Mouse (Mus musculus) spleen, embryonic (tissue): Measurements from ENCODE around the gene Pdlim5.
"Not testable (repeated sequence)": the region's sequence is repeated elsewhere in the genome, so short reads cannot be mapped to it uniquely, and the experiment has no call there.

ENCODE experiments used
- CTCF ChIA-PET: fragments of 350-600 bp; sonication (Branson Sonifier 250); formaldehyde crosslinking; loops from one replicate; lab custom pipeline; 2022; lab: Charles Lee

The Pdlim5 gene

GRCm38 (mm10) chr3:142395520-142396193 is at the start of gene Pdlim5:
Gene Pdlim5, minus strand, starts transcription at chr3:142395696.
- CTCF ChIA-PET = no interaction called here

- CTCF ChIA-PET = interaction anchor here (1.1 to 2.1 kb wide), 3 partner anchors 16 to 153 kb away, joined by 4 to 7 read pairs (median 6); no protein-coding TSS in a partner anchor
These were observed 48.2 kb upstream of the Pdlim5 start for GRCm38 (mm10) chr3:142443710-142444043.

- CTCF ChIA-PET = interaction anchor here (1.1 to 2.1 kb wide), 3 partner anchors 16 to 153 kb away, joined by 4 to 7 read pairs (median 6); no protein-coding TSS in a partner anchor
These were observed 47.7 kb upstream of the Pdlim5 start for GRCm38 (mm10) chr3:142443006-142443709.

GRCm38 (mm10) chr3:142442161-142442560 is 46.7 kb upstream of the Pdlim5 start:
- CTCF ChIA-PET = interaction anchor here (0.7 to 2.1 kb wide), 2 partner anchors 148 to 1140 kb away, joined by 3 to 7 read pairs; no protein-coding TSS in a partner anchor

- CTCF ChIA-PET = no interaction called here
These were observed 45.6 kb upstream of the Pdlim5 start for GRCm38 (mm10) chr3:142441142-142441541.

GRCm38 (mm10) chr3:142440191-142440590 is 44.7 kb upstream of the Pdlim5 start:
- CTCF ChIA-PET = no interaction called here

- CTCF ChIA-PET = no interaction called here
These were observed 44.1 kb upstream of the Pdlim5 start for GRCm38 (mm10) chr3:142439591-142440093.

GRCm38 (mm10) chr3:142438630-142439029 is 43.1 kb upstream of the Pdlim5 start:
- CTCF ChIA-PET = not testable (repeated sequence)

- CTCF ChIA-PET = no interaction called here
These were observed 41.3 kb upstream of the Pdlim5 start for GRCm38 (mm10) chr3:142436824-142437223.

- CTCF ChIA-PET = no interaction called here
These were observed 40.7 kb upstream of the Pdlim5 start for GRCm38 (mm10) chr3:142436212-142436611.

GRCm38 (mm10) chr3:142434786-142435168 is 39.3 kb upstream of the Pdlim5 start:
- CTCF ChIA-PET = no interaction called here

GRCm38 (mm10) chr3:142434127-142434785 is 38.8 kb upstream of the Pdlim5 start:
- CTCF ChIA-PET = no interaction called here

GRCm38 (mm10) chr3:142431481-142431880 is 36.0 kb upstream of the Pdlim5 start:
- CTCF ChIA-PET = no interaction called here

GRCm38 (mm10) chr3:142430048-142430447 is 34.6 kb upstream of the Pdlim5 start:
- CTCF ChIA-PET = interaction anchor here (0.7 kb wide), 1 partner anchor 102 kb away, joined by 3 read pairs; no protein-coding TSS in a partner anchor

GRCm38 (mm10) chr3:142426806-142427205 is 31.3 kb upstream of the Pdlim5 start:
- CTCF ChIA-PET = interaction anchor here (1.8 kb wide), 1 partner anchor 17 kb away, joined by 6 read pairs; no protein-coding TSS in a partner anchor

GRCm38 (mm10) chr3:142424134-142424533 is 28.6 kb upstream of the Pdlim5 start:
- CTCF ChIA-PET = interaction anchor here (0.5 to 0.6 kb wide), 2 partner anchors 68 to 141 kb away, joined by 3 to 5 read pairs; no protein-coding TSS in a partner anchor

- CTCF ChIA-PET = interaction anchor here (0.6 to 0.8 kb wide), 2 partner anchors 142 to 364 kb away, joined by 3 read pairs; no protein-coding TSS in a partner anchor
These were observed 28.0 kb upstream of the Pdlim5 start for GRCm38 (mm10) chr3:142423501-142423917.

- CTCF ChIA-PET = no interaction called here
These were observed 26.7 kb upstream of the Pdlim5 start for GRCm38 (mm10) chr3:142422229-142422628.

- CTCF ChIA-PET = no interaction called here
These were observed 26.0 kb upstream of the Pdlim5 start for GRCm38 (mm10) chr3:142421470-142421869.

- CTCF ChIA-PET = no interaction called here
These were observed 22.5 kb upstream of the Pdlim5 start for GRCm38 (mm10) chr3:142417996-142418395.

GRCm38 (mm10) chr3:142413345-142413885 is 17.9 kb upstream of the Pdlim5 start:
- CTCF ChIA-PET = no interaction called here
